Mouse (Mus musculus): ENCODE measurements around the gene Nt5c1b. TPM values are rescaled to one million over a fixed set of nuclear protein-coding genes. Genes with fewer than 3 reads are reported as not detected.

Gene Nt5c1b
- total and polyA plus RNA-seq, 2 experiments from 2014 or later: not detected

- Histone ChIP-seq H3K27me3 (ENCODE audit: insufficient read depth, low read length) (no peaks in the 10 kb centered on the region), H3K36me3 (ENCODE audit: insufficient read depth, low read length) (no peaks in the 10 kb centered on the region), H3K4me3 (ENCODE audit: low read length) (no peak overlapping the region), H3K9ac (replicated peaks; ENCODE audit: low read length) (no peak overlapping the region), H3K4me1 (ENCODE audit: insufficient read depth, low read length) (no peaks in the 10 kb centered on the region), H3K9me3 (ENCODE audit: low read length) (no peaks in the 10 kb centered on the region), H3K4me2 (ENCODE audit: low read depth, low read length) (no peak overlapping the region), H3K27ac (no peak overlapping the region)
- 79% methylated on average over 1 of the region's 1 CpGs for WGBS
- no peak for TF ChIP-seq CTCF (IDR thresholded peaks at IDR 0.05; ENCODE audit: low read depth)
- DNase-seq (ENCODE audit: low spot score) (no peak), ATAC-seq (no peak)
Observed at GRCm38 (mm10) chr12:10400788-10401187, 31.0 kb downstream of the Nt5c1b start.

- Histone ChIP-seq H3K4me3 (ENCODE audit: low read length) (no peak overlapping the region), H3K4me1 (ENCODE audit: insufficient read depth, low read length) (no peaks in the 10 kb centered on the region), H3K9me3 (ENCODE audit: low read length) (no peaks in the 10 kb centered on the region), H3K36me3 (ENCODE audit: insufficient read depth, low read length) (no peaks in the 10 kb centered on the region), H3K4me2 (ENCODE audit: low read depth, low read length) (no peak overlapping the region), H3K9ac (replicated peaks; ENCODE audit: low read length) (no peak overlapping the region), H3K27ac (no peak overlapping the region), H3K27me3 (ENCODE audit: insufficient read depth, low read length) (no peaks in the 10 kb centered on the region)
- DNase-seq (ENCODE audit: low spot score): no peak
- WGBS: 83% methylated on average over 9 of the region's 9 CpGs
- no peak for TF ChIP-seq CTCF (IDR thresholded peaks at IDR 0.05; ENCODE audit: low read depth)
- ATAC-seq: no peak
Observed at GRCm38 (mm10) chr12:10402421-10403115, 32.8 kb downstream of the Nt5c1b start.

- DNase-seq (ENCODE audit: low spot score) (no peak), ATAC-seq (no peak)
- H3K27me3 ChIP-seq (ENCODE audit: insufficient read depth, low read length): no peaks in the 10 kb centered on the region
- TF ChIP-seq CTCF (IDR thresholded peaks at IDR 0.05; ENCODE audit: low read depth): no peak
- H3K9me3 ChIP-seq (ENCODE audit: low read length): no peaks in the 10 kb centered on the region
- H3K4me2 ChIP-seq (ENCODE audit: low read depth, low read length): no peak overlapping the region
- no peaks in the 10 kb centered on the region for H3K36me3 ChIP-seq (ENCODE audit: insufficient read depth, low read length)
- H3K4me1 ChIP-seq (ENCODE audit: insufficient read depth, low read length): no peaks in the 10 kb centered on the region
- H3K4me3 ChIP-seq (ENCODE audit: low read length): no peak overlapping the region
- 89% methylated on average over 3 of the region's 3 CpGs for WGBS
- no peak overlapping the region for H3K9ac ChIP-seq (replicated peaks; ENCODE audit: low read length)
- no peak overlapping the region for H3K27ac ChIP-seq
Observed at GRCm38 (mm10) chr12:10410511-10411179, 40.9 kb downstream of the Nt5c1b start.

GRCm38 (mm10) chr12:10411453-10411852, 41.7 kb downstream of the Nt5c1b start:
- ATAC-seq: no peak
- WGBS: 88% methylated on average over 1 of the region's 1 CpGs
- Histone ChIP-seq H3K4me2 (ENCODE audit: low read depth, low read length) (no peak overlapping the region), H3K36me3 (ENCODE audit: insufficient read depth, low read length) (no peaks in the 10 kb centered on the region), H3K4me3 (ENCODE audit: low read length) (no peak overlapping the region), H3K4me1 (ENCODE audit: insufficient read depth, low read length) (no peaks in the 10 kb centered on the region), H3K27me3 (ENCODE audit: insufficient read depth, low read length) (no peaks in the 10 kb centered on the region), H3K9me3 (ENCODE audit: low read length) (no peaks in the 10 kb centered on the region), H3K27ac (no peak overlapping the region), H3K9ac (replicated peaks; ENCODE audit: low read length) (no peak overlapping the region)
- DNase-seq (ENCODE audit: low spot score): no peak
- no peak for TF ChIP-seq CTCF (IDR thresholded peaks at IDR 0.05; ENCODE audit: low read depth)

- no peak overlapping the region for H3K4me3 ChIP-seq (ENCODE audit: low read length)
- no peak for TF ChIP-seq CTCF (IDR thresholded peaks at IDR 0.05; ENCODE audit: low read depth)
- H3K27me3 ChIP-seq (ENCODE audit: insufficient read depth, low read length): no peaks in the 10 kb centered on the region
- H3K4me2 ChIP-seq (ENCODE audit: low read depth, low read length): no peak overlapping the region
- H3K9ac ChIP-seq (replicated peaks; ENCODE audit: low read length): no peak overlapping the region
- H3K9me3 ChIP-seq (ENCODE audit: low read length): no peaks in the 10 kb centered on the region
- no peaks in the 10 kb centered on the region for H3K36me3 ChIP-seq (ENCODE audit: insufficient read depth, low read length)
- 89% methylated on average over 3 of the region's 3 CpGs for WGBS
- DNase-seq (ENCODE audit: low spot score) (no peak), ATAC-seq (no peak)
- no peaks in the 10 kb centered on the region for H3K4me1 ChIP-seq (ENCODE audit: insufficient read depth, low read length)
- no peak overlapping the region for H3K27ac ChIP-seq
Observed at GRCm38 (mm10) chr12:10422347-10422746, 52.6 kb downstream of the Nt5c1b start.

- Histone ChIP-seq H3K27me3 (ENCODE audit: insufficient read depth, low read length) (no peaks in the 10 kb centered on the region), H3K4me1 (ENCODE audit: insufficient read depth, low read length) (no peaks in the 10 kb centered on the region), H3K4me3 (ENCODE audit: low read length) (no peak overlapping the region), H3K9ac (replicated peaks; ENCODE audit: low read length) (no peak overlapping the region), H3K27ac (no peak overlapping the region), H3K36me3 (ENCODE audit: insufficient read depth, low read length) (no peaks in the 10 kb centered on the region), H3K4me2 (ENCODE audit: low read depth, low read length) (no peak overlapping the region), H3K9me3 (ENCODE audit: low read length) (no peaks in the 10 kb centered on the region)
- 46% methylated on average over 9 of the region's 9 CpGs for WGBS
- no peak for TF ChIP-seq CTCF (IDR thresholded peaks at IDR 0.05; ENCODE audit: low read depth)
- ATAC-seq (no peak), DNase-seq (ENCODE audit: low spot score) (no peak)
Observed at GRCm38 (mm10) chr12:10425982-10426863, 56.5 kb downstream of the Nt5c1b start.

All from hindbrain, postnatal 0 days (tissue).